Mouse (Mus musculus) layer of hippocampus, adult 18-20 months (tissue): Measurements from ENCODE around the gene Tmem214. TPM values are rescaled to one million over a fixed set of nuclear protein-coding genes. Genes with fewer than 3 reads are reported as not detected.

Experiments used
- total RNA-seq, 2 experiments: library from RNA; stranded (reverse); gene quantifications; 2 replicates each; pipeline ENCODE4 v1.2.3; 2021

The Tmem214 gene
- total RNA-seq, 2 experiments from 2014 or later, result 63.6 to 63.7 TPM

Other genes starting within 250 kb of the Tmem214 start
- gene Slc35f6, start 220.1 kb upstream of the Tmem214 start, total RNA-seq, result 10 to 100 TPM; 36.2 to 40.6 TPM
- 1 to 10 TPM; 3.5 to 4.6 TPM for gene Cenpa, start 201.2 kb upstream of the Tmem214 start, total RNA-seq
- gene Dpysl5, start 156.4 kb upstream of the Tmem214 start, total RNA-seq, result 10 to 100 TPM; 22.8 to 27.1 TPM
- gene Mapre3, start 53.4 kb upstream of the Tmem214 start, total RNA-seq, result 100 to 1,000 TPM; 216 to 227 TPM
- gene Agbl5, start 20.7 kb downstream of the Tmem214 start, total RNA-seq, result 10 to 100 TPM; 11.5 to 13.3 TPM
- gene Ost4, start 39.8 kb downstream of the Tmem214 start, total RNA-seq, result 10 to 100 TPM; 97.5 to 98.5 TPM
- 1 to 10 TPM; 1.9 TPM for gene Emilin1, start 45.4 kb downstream of the Tmem214 start, total RNA-seq
- gene Khk, start 53.4 kb downstream of the Tmem214 start, total RNA-seq, result 10 to 100 TPM; 14.8 to 16.3 TPM
- gene Cgref1, start 77.6 kb downstream of the Tmem214 start, total RNA-seq, result 10 to 100 TPM; 15.0 to 16.2 TPM
- 100 to 1,000 TPM; 119 to 125 TPM for gene Preb, start 92.3 kb downstream of the Tmem214 start, total RNA-seq
- under 1 TPM; 0.12 to 0.30 TPM for gene Tcf23, start 100.7 kb downstream of the Tmem214 start, total RNA-seq
- 10 to 100 TPM; 68.1 to 70.0 TPM for gene Atraid, start 180.3 kb downstream of the Tmem214 start, total RNA-seq
- gene Slc5a6, start 180.9 kb downstream of the Tmem214 start, total RNA-seq, result 10 to 100 TPM; 14.9 to 17.6 TPM
- 10 to 100 TPM; 20.0 to 20.9 TPM for gene Cad, start 186.8 kb downstream of the Tmem214 start, total RNA-seq
- gene Dnajc5g, start 238.3 kb downstream of the Tmem214 start, total RNA-seq, result not detected
- 10 to 100 TPM; 84.1 to 93.8 TPM for gene Slc30a3, start 240.2 kb downstream of the Tmem214 start, total RNA-seq
- gene Trim54, start 248.7 kb downstream of the Tmem214 start, total RNA-seq, result not detected